Mouse (Mus musculus): ENCODE measurements around the gene Kif13a. TPM values are rescaled to one million over a fixed set of nuclear protein-coding genes. Genes with fewer than 3 reads are reported as not detected.

Kif13a gene
- total RNA-seq, 4 experiments from 2014 or later = 22.8 to 32.5 (median 26.4) TPM

- DNase-seq (ENCODE audit: low spot score in 2 of 2) = no peak
Measured at GRCm38 (mm10) chr13:46840676-46841075, 89.0 kb downstream of the Kif13a start.

- DNase-seq (ENCODE audit: low spot score in 2 of 2) = no peak
Measured at GRCm38 (mm10) chr13:46839236-46839635, 90.4 kb downstream of the Kif13a start.

- DNase-seq (ENCODE audit: low spot score in 2 of 2) = no peak
Measured at GRCm38 (mm10) chr13:46838551-46838950, 91.1 kb downstream of the Kif13a start.

- no peak for DNase-seq (ENCODE audit: low spot score in 2 of 2)
Measured at GRCm38 (mm10) chr13:46835351-46835750, 94.3 kb downstream of the Kif13a start.

- no peak for DNase-seq (ENCODE audit: low spot score in 2 of 2)
Measured at GRCm38 (mm10) chr13:46834805-46835204, 94.9 kb downstream of the Kif13a start.

GRCm38 (mm10) chr13:46833586-46833985 lies 96.1 kb downstream of the Kif13a start:
- no peak for DNase-seq (ENCODE audit: low spot score in 2 of 2)

- DNase-seq (ENCODE audit: low spot score in 2 of 2) = no peak
Measured at GRCm38 (mm10) chr13:46832956-46833355, 96.7 kb downstream of the Kif13a start.

- no peak for DNase-seq (ENCODE audit: low spot score in 2 of 2)
Measured at GRCm38 (mm10) chr13:46823271-46823670, 106.4 kb downstream of the Kif13a start.

- DNase-seq (ENCODE audit: low spot score in 2 of 2) = no peak
Measured at GRCm38 (mm10) chr13:46822200-46822599, 107.5 kb downstream of the Kif13a start.

GRCm38 (mm10) chr13:46819729-46820223 lies 109.9 kb downstream of the Kif13a start:
- no peak for DNase-seq (ENCODE audit: low spot score in 2 of 2)

- no peak for DNase-seq (ENCODE audit: low spot score in 2 of 2)
Measured at GRCm38 (mm10) chr13:46819202-46819728, 110.4 kb downstream of the Kif13a start.

- no peak for DNase-seq (ENCODE audit: low spot score in 2 of 2)
Measured at GRCm38 (mm10) chr13:46818374-46818773, 111.3 kb downstream of the Kif13a start.

GRCm38 (mm10) chr13:46812648-46813184 lies 117.0 kb downstream of the Kif13a start:
- peak in 1 of 2 experiments; percentile 32 for DNase-seq (ENCODE audit: low spot score in 2 of 2)

- no peak for DNase-seq (ENCODE audit: low spot score in 2 of 2)
Measured at GRCm38 (mm10) chr13:46811696-46812095, 118.0 kb downstream of the Kif13a start.

GRCm38 (mm10) chr13:46810613-46811012 lies 119.1 kb downstream of the Kif13a start:
- no peak for DNase-seq (ENCODE audit: low spot score in 2 of 2)

- DNase-seq (ENCODE audit: low spot score in 2 of 2) = peak in 1 of 2 experiments; percentile 24
Measured at GRCm38 (mm10) chr13:46810098-46810497, 119.6 kb downstream of the Kif13a start.

- DNase-seq (ENCODE audit: low spot score in 2 of 2) = no peak
Measured at GRCm38 (mm10) chr13:46807901-46808300, 121.8 kb downstream of the Kif13a start.

- DNase-seq (ENCODE audit: low spot score in 2 of 2) = no peak
Measured at GRCm38 (mm10) chr13:46801196-46801595, 128.5 kb downstream of the Kif13a start.

GRCm38 (mm10) chr13:46798156-46798555 lies 131.5 kb downstream of the Kif13a start:
- peak in 1 of 2 experiments; percentile 49 for DNase-seq (ENCODE audit: low spot score in 2 of 2)

- DNase-seq (ENCODE audit: low spot score in 2 of 2) = no peak
Measured at GRCm38 (mm10) chr13:46796381-46796780, 133.3 kb downstream of the Kif13a start.

GRCm38 (mm10) chr13:46793824-46794223 lies 135.8 kb downstream of the Kif13a start:
- DNase-seq (ENCODE audit: low spot score in 2 of 2) = no peak

GRCm38 (mm10) chr13:46788452-46788851 lies 141.2 kb downstream of the Kif13a start:
- DNase-seq (ENCODE audit: low spot score in 2 of 2) = no peak

GRCm38 (mm10) chr13:46786836-46787235 lies 142.8 kb downstream of the Kif13a start:
- DNase-seq (ENCODE audit: low spot score in 2 of 2) = no peak

Measured in layer of hippocampus, adult 8-10 months (tissue).